Mouse (Mus musculus): Measurements from ENCODE around the gene Got2. TPM values are rescaled to one million over a fixed set of nuclear protein-coding genes. Genes with fewer than 3 reads are reported as not detected.

The Got2 gene
- 99.0 and 111 TPM in 2 replicates for polyA plus RNA-seq (2012; rRNA removed)

DNA sequence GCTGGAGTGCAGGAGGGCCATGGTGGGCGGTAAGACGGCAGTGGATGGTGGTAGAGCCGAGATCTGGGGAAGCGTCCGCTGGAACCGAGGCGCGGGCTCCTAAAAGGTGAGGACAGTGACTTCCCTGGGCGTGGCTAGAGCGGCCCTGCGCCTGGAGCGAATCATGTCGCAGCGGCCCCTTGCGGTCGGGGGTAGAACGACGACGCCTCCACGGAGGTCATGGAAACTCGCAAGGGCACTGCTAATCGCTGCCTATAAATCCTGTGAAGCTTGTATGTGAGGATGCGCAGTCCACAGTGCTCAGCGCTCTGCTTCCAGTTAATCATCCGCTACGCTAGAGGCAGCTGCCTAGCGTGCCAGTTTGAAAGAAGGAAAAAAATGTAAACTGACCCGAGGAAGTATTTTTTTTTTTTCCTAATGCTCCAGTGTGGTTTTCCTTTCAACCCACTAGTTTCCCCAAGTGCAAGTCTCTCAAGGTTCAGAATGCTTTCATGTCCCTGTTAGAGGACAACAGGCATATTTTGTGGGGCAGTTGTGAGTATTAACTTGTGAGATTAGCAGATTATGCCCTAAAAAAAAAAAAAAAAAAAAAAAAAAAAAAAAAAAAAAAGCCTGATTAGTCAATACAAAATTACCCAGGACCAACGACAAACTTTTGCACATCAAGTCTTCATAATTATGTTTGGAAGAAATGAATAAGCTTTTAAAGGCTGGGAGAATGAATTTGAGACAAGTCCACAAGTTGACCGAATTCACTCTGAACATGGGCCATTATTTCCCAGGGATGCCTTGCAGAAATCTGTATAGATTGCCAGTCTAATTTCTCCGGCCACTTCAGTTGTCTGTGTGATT lies at the start of gene Got2:
Gene Got2 (minus strand): TSS at position 263 of the 852 bp plus-strand sequence.

GRCm38 (mm10) chr8:95853102-95853843 lies 35.1 kb downstream of the Got2 start, which contains the start of gene Slc38a7:
Slc38a7 (minus strand) TSS chr8:95853539.

GRCm38 (mm10) chr8:95825162-95825561 lies 63.2 kb downstream of the Got2 start, which contains the start of gene Sap18b:
Sap18b (plus strand) TSS chr8:95825346.

Other genes with a start within 250 kb of the Got2 start
- 0.86 and 1.2 TPM in 2 replicates for gene Ndrg4, start 211.6 kb downstream of the Got2 start, polyA plus RNA-seq (2012; rRNA removed)
- gene Setd6, start 172.7 kb downstream of the Got2 start, polyA plus RNA-seq (2012; rRNA removed): 16.2 and 17.8 TPM in 2 replicates
- gene Cnot1, start 81.1 kb downstream of the Got2 start, polyA plus RNA-seq (2012; rRNA removed): 35.6 and 42.9 TPM in 2 replicates
- 75.4 and 82.9 TPM in 2 replicates for gene Sap18b, start 63.2 kb downstream of the Got2 start, polyA plus RNA-seq (2012; rRNA removed)
- 4.4 and 5.2 TPM in 2 replicates for gene Slc38a7, start 35.0 kb downstream of the Got2 start, polyA plus RNA-seq (2012; rRNA removed)